Mouse (Mus musculus) heart, adult 2 months (tissue): ENCODE results near the gene Otulinl.

Experiments
- CTCF ChIP-seq: fragments of 200-600 bp; IDR thresholded peaks from 2 replicates; pipeline ENCODE4 v1.8.1; 2022; ENCODE audit warnings: antibody characterized with exemption, mild to moderate bottlenecking, moderate library complexity
- EP300 ChIP-seq: fragments of 200-500 bp; IDR thresholded peaks from 2 replicates; pipeline ENCODE4 v1.6.1; 2011; ENCODE audit warnings: low read depth, low read length, control low read depth; ENCODE audit not compliant: insufficient read depth
- POLR2A ChIP-seq: fragments of 200-500 bp; IDR thresholded peaks from 2 replicates; pipeline ENCODE4 v1.6.1; 2011; ENCODE audit warnings: mild to moderate bottlenecking, low read depth, low read length, control low read depth; ENCODE audit not compliant: insufficient read depth

DNA sequence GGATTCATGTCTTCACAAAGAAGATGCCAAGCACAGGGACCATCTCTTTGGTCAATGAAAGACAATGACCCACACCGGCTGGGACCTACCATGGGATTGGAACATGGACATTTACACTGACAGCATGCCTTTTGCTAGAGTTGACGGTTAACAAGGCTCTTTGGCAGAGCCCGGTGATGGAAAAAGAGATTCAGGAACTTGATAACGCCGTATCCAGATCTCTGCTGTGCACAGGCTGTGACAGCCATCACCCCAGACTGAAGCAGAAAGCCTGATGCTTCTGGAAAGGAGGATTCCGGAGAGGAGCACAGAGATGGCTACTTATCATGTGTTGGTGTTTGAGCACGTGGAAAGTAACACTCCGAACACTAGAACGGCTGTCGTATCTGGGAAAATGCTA is 11.9 kb upstream of the Otulinl start:
- TF ChIP-seq EP300 = no peak
- no peak for TF ChIP-seq CTCF
- no peak for TF ChIP-seq POLR2A
